Mouse (Mus musculus): ENCODE results near the gene Jmjd6. TPM values are rescaled to one million over a fixed set of nuclear protein-coding genes. Genes with fewer than 3 reads are reported as not detected.

Jmjd6 gene
- 64.2 and 65.7 TPM in 2 replicates for polyA plus RNA-seq (2015; fragmentation: Nextera tagmentation; extraction: Ambion mirVana)

- H3K4me3 ChIP-seq = peak within 1 kb of the TSS; percentile 77
- H3K9me3 ChIP-seq = no peaks in the 10 kb centered on the region
- no peaks in the 10 kb centered on the region for H3K27me3 ChIP-seq
- ATAC-seq (ENCODE audit: borderline replicate concordance, extremely low read depth, low FRiP score, low TSS enrichment) = peak; percentile 96
- H3K36me3 ChIP-seq = peaks cover 36% of the 10 kb centered on the region
- H3K4me1 ChIP-seq = peaks cover 30% of the 10 kb centered on the region
- H3K9ac ChIP-seq = peak within 1 kb of the TSS; percentile 79
- peak within 1 kb of the TSS; percentile 97 for H3K27ac ChIP-seq
- WGBS = under 1% methylated on average over 72 of the region's 72 CpGs
- peak within 1 kb of the TSS; percentile 76 for H3K4me2 ChIP-seq
These were observed at the start of gene Jmjd6, which contains the start of gene Mettl23 for GRCm38 (mm10) chr11:116843261-116844233. Gene Jmjd6 (minus strand): TSS chr11:116843449. Gene Mettl23 (plus strand): TSS chr11:116843278.

- no peaks in the 10 kb centered on the region for H3K36me3 ChIP-seq
- H3K4me2 ChIP-seq = no peak overlapping the region
- 59% methylated on average over 5 of the region's 5 CpGs for WGBS
- H3K4me3 ChIP-seq = no peak overlapping the region
- no peaks in the 10 kb centered on the region for H3K27me3 ChIP-seq
- no peak overlapping the region for H3K9ac ChIP-seq
- H3K27ac ChIP-seq = no peak overlapping the region
- ATAC-seq (ENCODE audit: borderline replicate concordance, extremely low read depth, low FRiP score, low TSS enrichment) = no peak
- no peaks in the 10 kb centered on the region for H3K9me3 ChIP-seq
- no peaks in the 10 kb centered on the region for H3K4me1 ChIP-seq
These were observed 43.9 kb upstream of the Jmjd6 start for GRCm38 (mm10) chr11:116887136-116887535.

- 4% methylated on average over 27 of the region's 28 CpGs for whole genome bisulfite sequencing
- H3K9me3 ChIP-seq = no peaks in the 10 kb centered on the region
- H3K9ac ChIP-seq = no peak overlapping the region
- no peaks in the 10 kb centered on the region for H3K4me1 ChIP-seq
- no peak overlapping the region for H3K27ac ChIP-seq
- H3K27me3 ChIP-seq = no peaks in the 10 kb centered on the region
- peak; percentile 66; the same call in 1 of the 2 replicates for ATAC-seq (ENCODE audit: borderline replicate concordance, extremely low read depth, low FRiP score, low TSS enrichment)
- H3K4me3 ChIP-seq = peak overlapping the region; percentile 25
- peak overlapping the region; percentile 56 for H3K4me2 ChIP-seq
- H3K36me3 ChIP-seq = no peaks in the 10 kb centered on the region
These were observed 42.3 kb upstream of the Jmjd6 start for GRCm38 (mm10) chr11:116885275-116886151.

GRCm38 (mm10) chr11:116884061-116884460, 40.8 kb upstream of the Jmjd6 start:
- no peaks in the 10 kb centered on the region for H3K4me1 ChIP-seq
- H3K36me3 ChIP-seq = no peaks in the 10 kb centered on the region
- no peak overlapping the region for H3K27ac ChIP-seq
- H3K9ac ChIP-seq = no peak overlapping the region
- H3K27me3 ChIP-seq = no peaks in the 10 kb centered on the region
- ATAC-seq (ENCODE audit: borderline replicate concordance, extremely low read depth, low FRiP score, low TSS enrichment) = no peak
- 83% methylated on average over 6 of the region's 6 CpGs for WGBS
- no peaks in the 10 kb centered on the region for H3K9me3 ChIP-seq
- H3K4me3 ChIP-seq = no peak overlapping the region
- H3K4me2 ChIP-seq = no peak overlapping the region

GRCm38 (mm10) chr11:116882446-116882845, 39.2 kb upstream of the Jmjd6 start:
- H3K4me3 ChIP-seq = no peak overlapping the region
- no peaks in the 10 kb centered on the region for H3K27me3 ChIP-seq
- H3K4me2 ChIP-seq = no peak overlapping the region
- no peaks in the 10 kb centered on the region for H3K4me1 ChIP-seq
- no peak overlapping the region for H3K9ac ChIP-seq
- no peak for ATAC-seq (ENCODE audit: borderline replicate concordance, extremely low read depth, low FRiP score, low TSS enrichment)
- no peaks in the 10 kb centered on the region for H3K36me3 ChIP-seq
- WGBS = 56% methylated on average over 10 of the region's 10 CpGs
- H3K27ac ChIP-seq = no peak overlapping the region
- no peaks in the 10 kb centered on the region for H3K9me3 ChIP-seq

GRCm38 (mm10) chr11:116881440-116881839, 38.2 kb upstream of the Jmjd6 start:
- H3K4me2 ChIP-seq = no peak overlapping the region
- H3K4me1 ChIP-seq = no peaks in the 10 kb centered on the region
- no peaks in the 10 kb centered on the region for H3K36me3 ChIP-seq
- H3K27me3 ChIP-seq = no peaks in the 10 kb centered on the region
- WGBS = 37% methylated on average over 5 of the region's 5 CpGs
- ATAC-seq (ENCODE audit: borderline replicate concordance, extremely low read depth, low FRiP score, low TSS enrichment) = no peak
- no peak overlapping the region for H3K9ac ChIP-seq
- no peak overlapping the region for H3K4me3 ChIP-seq
- no peaks in the 10 kb centered on the region for H3K9me3 ChIP-seq
- H3K27ac ChIP-seq = no peak overlapping the region

- no peak for ATAC-seq (ENCODE audit: borderline replicate concordance, extremely low read depth, low FRiP score, low TSS enrichment)
- 44% methylated on average over 7 of the region's 7 CpGs for WGBS
- no peaks in the 10 kb centered on the region for H3K9me3 ChIP-seq
- no peaks in the 10 kb centered on the region for H3K4me1 ChIP-seq
- no peak overlapping the region for H3K27ac ChIP-seq
- H3K4me3 ChIP-seq = no peak overlapping the region
- no peak overlapping the region for H3K4me2 ChIP-seq
- H3K27me3 ChIP-seq = no peaks in the 10 kb centered on the region
- H3K36me3 ChIP-seq = no peaks in the 10 kb centered on the region
- no peak overlapping the region for H3K9ac ChIP-seq
These were observed 37.6 kb upstream of the Jmjd6 start for GRCm38 (mm10) chr11:116880839-116881238.

GRCm38 (mm10) chr11:116878454-116878853, 35.2 kb upstream of the Jmjd6 start:
- Histone ChIP-seq H3K27ac (no peak overlapping the region), H3K4me3 (no peak overlapping the region), H3K27me3 (no peaks in the 10 kb centered on the region), H3K4me1 (no peaks in the 10 kb centered on the region), H3K9ac (no peak overlapping the region), H3K36me3 (peaks cover 12% of the 10 kb centered on the region), H3K9me3 (no peaks in the 10 kb centered on the region), H3K4me2 (no peak overlapping the region)
- ATAC-seq (ENCODE audit: borderline replicate concordance, extremely low read depth, low FRiP score, low TSS enrichment) = no peak
- WGBS = 87% methylated on average over 8 of the region's 8 CpGs

- Histone ChIP-seq H3K27ac (no peak overlapping the region), H3K36me3 (peaks cover 28% of the 10 kb centered on the region)
- no peak for ATAC-seq (ENCODE audit: borderline replicate concordance, extremely low read depth, low FRiP score, low TSS enrichment)
These were observed 30.7 kb upstream of the Jmjd6 start for GRCm38 (mm10) chr11:116873987-116874386.

GRCm38 (mm10) chr11:116871538-116871937, 28.3 kb upstream of the Jmjd6 start:
- Histone ChIP-seq H3K9me3 (no peaks in the 10 kb centered on the region), H3K36me3 (peaks cover 31% of the 10 kb centered on the region)
- 81% methylated on average over 9 of the region's 9 CpGs for WGBS

More at GRCm38 (mm10) chr11:116873987-116874386, 30.7 kb upstream of the Jmjd6 start:
- no peaks in the 10 kb centered on the region for H3K4me1 ChIP-seq
- no peaks in the 10 kb centered on the region for H3K9me3 ChIP-seq
- H3K27me3 ChIP-seq = no peaks in the 10 kb centered on the region
- WGBS = 83% methylated on average over 20 of the region's 20 CpGs
- no peak overlapping the region for H3K4me3 ChIP-seq
- no peak overlapping the region for H3K4me2 ChIP-seq
- no peak overlapping the region for H3K9ac ChIP-seq

GRCm38 (mm10) chr11:116869641-116870040, 26.4 kb upstream of the Jmjd6 start:
- 76% methylated on average over 4 of the region's 4 CpGs for WGBS
- Histone ChIP-seq H3K27ac (no peak overlapping the region), H3K27me3 (no peaks in the 10 kb centered on the region), H3K36me3 (peaks cover 40% of the 10 kb centered on the region), H3K4me1 (no peaks in the 10 kb centered on the region), H3K4me3 (no peak overlapping the region), H3K9me3 (no peaks in the 10 kb centered on the region), H3K4me2 (no peak overlapping the region), H3K9ac (no peak overlapping the region)
- no peak for ATAC-seq (ENCODE audit: borderline replicate concordance, extremely low read depth, low FRiP score, low TSS enrichment)

More at GRCm38 (mm10) chr11:116871538-116871937, 28.3 kb upstream of the Jmjd6 start:
- Histone ChIP-seq H3K27ac (no peak overlapping the region), H3K9ac (no peak overlapping the region), H3K4me2 (no peak overlapping the region), H3K4me1 (no peaks in the 10 kb centered on the region), H3K27me3 (no peaks in the 10 kb centered on the region), H3K4me3 (no peak overlapping the region)
- ATAC-seq (ENCODE audit: borderline replicate concordance, extremely low read depth, low FRiP score, low TSS enrichment) = no peak
